Mouse (Mus musculus): ENCODE data around the gene Gm7694. TPM values are rescaled to one million over a fixed set of nuclear protein-coding genes. Genes with fewer than 3 reads are reported as not detected.
A peak's percentile ranks its signal among the peaks of the same experiment; 100 is the strongest.

The Gm7694 gene
- total RNA-seq, 2 experiments from 2014 or later: 3.8 to 3.9 TPM

DNA sequence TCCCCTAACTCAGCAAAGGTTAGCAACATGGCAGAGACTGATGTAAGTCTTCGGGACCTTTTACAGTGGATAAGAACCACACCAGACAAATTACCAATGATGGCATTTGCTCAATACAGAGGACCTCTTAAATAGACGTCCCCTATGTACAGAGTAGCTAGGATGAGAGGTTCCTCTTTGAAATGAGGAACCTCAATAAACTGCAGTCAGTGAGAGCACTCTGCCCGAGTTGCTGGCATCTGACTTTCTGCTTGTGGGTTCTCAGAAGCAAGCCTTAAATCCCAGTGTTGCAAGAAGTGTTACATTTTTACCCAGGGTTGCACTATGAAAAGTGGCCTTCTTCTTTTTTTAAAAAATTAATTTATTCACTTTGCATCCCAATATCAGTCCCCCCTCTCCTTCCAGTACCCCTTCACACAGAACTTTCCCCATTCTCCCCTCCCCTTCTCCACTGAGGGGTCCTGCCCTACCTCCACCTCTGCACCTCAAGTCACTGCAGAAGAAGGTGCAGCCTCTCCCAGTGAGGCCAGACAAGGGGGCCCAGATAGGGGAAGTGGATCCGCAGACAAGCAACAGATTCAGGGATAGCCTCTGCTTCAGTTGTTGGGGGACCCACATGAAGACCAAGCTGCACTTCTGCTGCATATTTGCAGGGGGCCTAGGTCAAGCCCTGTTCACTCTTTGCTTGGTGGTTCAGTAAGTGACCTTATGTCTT, 23.6 kb downstream of the Gm7694 start:
- DNase-seq (ENCODE audit: low spot score in 2 of 2): no peak

DNA sequence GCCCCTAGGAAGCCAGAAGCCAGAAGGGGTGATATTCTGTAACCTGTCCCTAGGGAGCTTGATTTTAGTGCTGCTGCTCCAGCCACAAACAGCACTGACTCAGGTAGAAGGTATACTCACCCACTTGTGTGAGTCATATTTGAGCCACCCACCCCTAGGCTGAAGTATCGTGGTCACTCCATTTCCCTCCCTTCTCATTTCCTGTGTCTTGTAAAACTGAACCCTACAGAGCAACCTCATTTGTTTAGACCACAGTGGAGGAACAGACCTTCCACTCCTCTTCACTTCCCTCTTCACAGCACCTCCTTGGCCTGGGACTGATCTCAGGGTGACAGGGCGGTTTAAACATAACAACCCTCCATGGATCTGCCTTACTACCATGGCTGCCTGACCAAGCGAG, 29.1 kb downstream of the Gm7694 start, which contains the start of gene Sh2d1b1:
Sh2d1b1 (plus strand) TSS at position 305 of the 400 bp plus-strand sequence.
- no peak for DNase-seq (ENCODE audit: low spot score in 2 of 2)

DNA sequence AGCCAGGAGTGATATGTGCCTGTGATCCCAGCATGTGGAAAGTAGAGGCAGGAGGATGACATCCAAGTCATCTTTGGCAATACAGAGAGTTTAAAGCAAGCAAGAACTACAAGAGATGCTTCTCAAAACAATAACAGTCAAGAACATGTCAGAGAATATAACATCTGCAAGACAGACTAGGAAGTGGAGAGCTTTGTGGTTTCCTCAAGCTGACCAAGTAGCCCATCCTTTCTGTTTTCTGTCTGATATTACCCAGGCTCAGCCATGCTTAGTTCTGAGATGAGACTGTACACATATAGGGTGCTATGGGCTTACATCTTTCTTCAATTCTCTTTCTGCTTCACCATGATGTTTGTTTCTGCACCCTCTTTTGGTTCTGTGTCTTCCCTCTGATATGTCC, 32.9 kb downstream of the Gm7694 start:
- DNase-seq (ENCODE audit: low spot score in 2 of 2): no peak

DNA sequence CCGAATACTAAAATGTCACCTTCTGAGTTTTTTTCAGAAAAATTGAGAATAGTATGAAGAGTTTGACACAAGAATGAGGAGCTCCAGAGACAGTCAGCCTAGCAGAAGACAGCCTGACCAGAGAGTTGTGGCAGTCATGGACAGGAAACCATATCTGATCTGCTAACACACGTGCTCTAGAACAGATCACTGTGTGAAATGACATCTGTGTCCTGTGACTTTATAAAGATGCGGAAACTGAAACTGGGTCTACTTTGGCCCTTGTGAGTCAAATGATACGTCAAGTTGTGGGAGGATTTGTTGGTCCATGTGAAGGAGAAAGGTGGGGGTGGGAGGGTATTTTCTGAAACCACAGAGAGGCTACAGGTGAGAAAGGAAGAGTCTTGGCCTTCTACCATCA, 35.4 kb downstream of the Gm7694 start:
- DNase-seq (ENCODE audit: low spot score in 2 of 2): no peak

DNA sequence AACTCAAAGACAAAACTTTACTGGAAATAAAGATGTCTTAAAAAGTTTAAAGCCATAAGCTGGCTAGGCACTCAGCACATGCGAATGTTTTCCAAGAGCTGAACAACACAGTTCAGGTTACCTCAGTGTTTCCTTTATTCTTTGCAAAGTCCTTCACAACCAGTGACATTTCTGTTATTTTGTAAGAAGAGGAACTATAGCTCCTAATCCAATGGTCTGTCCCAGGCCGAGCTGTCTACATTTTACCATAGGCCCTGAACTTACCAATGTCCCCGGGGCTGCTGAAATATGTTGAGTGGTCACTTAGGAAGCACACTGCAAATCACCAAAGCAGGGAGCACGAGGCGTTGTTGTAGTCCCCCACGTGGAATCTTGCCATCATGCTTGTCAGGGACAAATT, 35.9 kb downstream of the Gm7694 start:
- DNase-seq (ENCODE audit: low spot score in 2 of 2): no peak

DNA sequence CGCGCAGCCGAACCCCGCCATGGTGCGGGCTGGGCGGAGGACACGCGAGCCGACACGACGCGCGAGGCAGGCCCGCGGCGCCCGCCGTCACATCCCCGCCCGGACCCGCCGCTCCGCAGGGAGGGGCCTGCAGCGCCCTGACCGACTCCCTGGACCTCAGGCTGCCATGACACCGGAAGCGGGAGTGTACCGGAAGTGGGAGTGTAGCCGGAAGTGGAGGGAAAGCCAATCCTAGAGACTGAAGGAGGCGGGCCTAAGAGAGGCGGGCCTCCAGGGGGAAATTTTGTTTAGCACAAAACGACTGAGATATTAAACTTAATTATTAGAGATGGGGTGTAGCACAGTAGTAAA, 50.6 kb downstream of the Gm7694 start:
- DNase-seq (ENCODE audit: low spot score in 2 of 2): peak; percentile 86 to 89

DNA sequence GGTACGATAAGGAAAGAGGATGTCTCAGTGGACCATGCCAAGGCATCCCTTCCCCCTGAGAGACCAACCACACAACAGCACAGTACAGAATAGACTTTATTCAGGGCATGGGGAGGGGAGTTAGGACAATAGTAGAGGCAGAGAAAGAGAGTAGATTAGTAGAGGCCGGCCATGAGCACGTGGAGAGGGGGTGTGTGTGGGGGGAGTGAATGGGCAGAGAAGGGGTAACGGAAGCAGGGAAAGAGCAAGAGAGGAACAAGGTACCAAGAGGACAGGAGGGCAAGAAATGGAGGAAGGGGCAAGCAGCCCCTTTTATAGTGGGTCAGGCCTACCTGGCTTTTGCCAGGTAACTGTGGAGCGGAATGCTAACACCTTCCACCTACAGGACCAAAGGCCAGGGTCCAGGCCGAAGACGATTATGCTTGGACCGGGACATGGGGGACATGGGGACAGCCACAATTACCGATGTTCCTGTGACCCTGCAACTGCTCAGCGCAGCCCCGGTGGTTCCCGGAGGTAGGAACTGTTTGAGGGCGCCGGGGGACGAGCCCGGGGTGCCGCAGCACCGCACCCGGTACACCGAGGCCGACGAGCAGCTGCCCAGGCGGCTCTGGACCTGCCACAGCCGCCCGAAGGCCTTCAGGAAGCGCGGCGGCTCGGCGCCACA, 51.1 kb downstream of the Gm7694 start:
- DNase-seq (ENCODE audit: low spot score in 2 of 2): no peak

Other genes starting within 250 kb of the Gm7694 start
- gene Ddr2, start 195.6 kb downstream of the Gm7694 start, total RNA-seq (2021): 1 to 10 TPM; 3.5 to 3.7 TPM
- gene Uap1, start 131.4 kb downstream of the Gm7694 start, total RNA-seq (2021): 10 to 100 TPM; 52.2 to 55.7 TPM
- 100 to 1,000 TPM; 147 to 148 TPM for gene Uhmk1, start 90.9 kb downstream of the Gm7694 start, total RNA-seq (2021)
- gene Sh2d1b2, start 73.6 kb downstream of the Gm7694 start, total RNA-seq (2021): not detected
- gene Sh2d1b1, start 29.0 kb downstream of the Gm7694 start, total RNA-seq (2021): not detected
- gene Spata46, start 2.5 kb upstream of the Gm7694 start, total RNA-seq (2021): not detected

Data from layer of hippocampus, adult 18-20 months (tissue).